Mouse (Mus musculus) left cerebral cortex, adult 2 months (tissue): ENCODE data around the gene Gpkow. TPM values are rescaled to one million over a fixed set of nuclear protein-coding genes. Genes with fewer than 3 reads are reported as not detected.
"Not testable (repeated sequence)": the region's sequence is repeated elsewhere in the genome, so short reads cannot be mapped to it uniquely, and the experiment has no call there.

Source experiments
- DNase-seq, 2 experiments: peaks; one replicate each; pipeline ENCODE4 v3.0.0; 2021 to 2022; ENCODE audit warnings: low spot score in 2 of 2, mixed read lengths in 1 of 2; ENCODE audit errors: extremely low spot score in 1 of 2
- H3K27ac ChIP-seq: fragments of 200-600 bp; 2 replicates; pipeline ENCODE4 v1.8.1; 2022
- H3K4me3 ChIP-seq: fragments of 200-600 bp; 2 replicates; pipeline ENCODE4 v1.8.1; 2022
- CTCF ChIP-seq: fragments of 200-600 bp; IDR thresholded peaks from 2 replicates; pipeline ENCODE4 v1.8.1; 2022; ENCODE audit warnings: antibody characterized with exemption, mild to moderate bottlenecking, moderate library complexity
- intact Hi-C: fragments of 180-260 bp; cut with DNase I; formaldehyde crosslinking; loops from one replicate; pipeline ENCODE4 v1.15.1; 2025
- total RNA-seq, 2 experiments: library from RNA; stranded (reverse); gene quantifications; 2 replicates each; pipeline ENCODE4 v1.2.3; 2021

Gpkow gene
- total RNA-seq, 2 experiments from 2014 or later, result 32.9 to 34.5 TPM

- H3K4me3 ChIP-seq, result no peak overlapping the region
- peak; percentile 49 for TF ChIP-seq CTCF
- no peak overlapping the region for H3K27ac ChIP-seq
- no peak for DNase-seq
- intact Hi-C loops, result loop anchor here (5.0 kb wide), 1 partner anchor 271 kb away; no protein-coding TSS in a partner anchor
These were observed 4.1 kb upstream of the Gpkow start for GRCm38 (mm10) chrX:7692862-7693261.

DNA sequence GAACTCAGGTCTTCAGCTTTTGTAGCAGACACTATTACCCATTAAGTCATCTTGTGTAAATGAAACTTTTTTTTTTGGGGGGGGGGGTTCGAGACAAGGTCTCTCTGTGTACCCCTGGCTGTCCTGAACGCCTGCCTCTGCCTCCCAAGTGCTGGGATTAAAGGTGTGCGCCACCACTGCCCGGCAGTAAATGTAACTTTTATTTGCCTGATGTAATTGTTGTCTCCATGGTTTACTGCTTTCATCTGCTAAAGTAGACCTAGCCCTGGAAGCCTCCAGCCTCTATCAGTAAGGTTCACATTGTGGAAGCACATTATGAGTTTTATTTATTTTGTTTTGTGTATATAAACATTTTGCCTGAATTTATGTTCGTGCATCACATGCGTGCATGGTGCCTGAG, 411 bp upstream of the Gpkow start:
- no peak for TF ChIP-seq CTCF
- intact Hi-C loops, result no loop called here
- H3K4me3 ChIP-seq, result peak overlapping the region; percentile 62
- no peak for DNase-seq
- peak overlapping the region; percentile 54; the same call in 1 of the 2 replicates for H3K27ac ChIP-seq

DNA sequence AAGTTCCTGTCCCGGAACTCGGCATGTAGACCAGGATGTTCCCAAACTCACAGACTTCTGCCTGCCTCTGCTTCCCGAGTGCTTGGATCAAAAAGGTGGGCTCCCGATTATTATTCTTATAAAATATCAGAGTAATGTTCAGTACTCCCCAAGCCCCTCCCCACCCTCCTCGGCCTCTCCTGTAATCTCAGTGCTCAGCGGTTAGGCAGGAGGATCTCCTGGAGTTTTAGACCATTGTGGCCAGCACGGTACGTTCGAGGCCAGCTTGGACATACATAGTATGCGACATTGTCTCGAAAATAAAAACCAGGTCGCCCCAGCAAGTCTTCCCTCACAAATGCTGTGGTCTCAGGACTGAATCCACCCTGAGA, 16.8 kb downstream of the Gpkow start:
- Histone ChIP-seq H3K27ac (peak overlapping the region; percentile 53; the same call in 1 of the 2 replicates), H3K4me3 (peak overlapping the region; percentile 40)
- DNase-seq, intact Hi-C loops: not testable (repeated sequence)

DNA sequence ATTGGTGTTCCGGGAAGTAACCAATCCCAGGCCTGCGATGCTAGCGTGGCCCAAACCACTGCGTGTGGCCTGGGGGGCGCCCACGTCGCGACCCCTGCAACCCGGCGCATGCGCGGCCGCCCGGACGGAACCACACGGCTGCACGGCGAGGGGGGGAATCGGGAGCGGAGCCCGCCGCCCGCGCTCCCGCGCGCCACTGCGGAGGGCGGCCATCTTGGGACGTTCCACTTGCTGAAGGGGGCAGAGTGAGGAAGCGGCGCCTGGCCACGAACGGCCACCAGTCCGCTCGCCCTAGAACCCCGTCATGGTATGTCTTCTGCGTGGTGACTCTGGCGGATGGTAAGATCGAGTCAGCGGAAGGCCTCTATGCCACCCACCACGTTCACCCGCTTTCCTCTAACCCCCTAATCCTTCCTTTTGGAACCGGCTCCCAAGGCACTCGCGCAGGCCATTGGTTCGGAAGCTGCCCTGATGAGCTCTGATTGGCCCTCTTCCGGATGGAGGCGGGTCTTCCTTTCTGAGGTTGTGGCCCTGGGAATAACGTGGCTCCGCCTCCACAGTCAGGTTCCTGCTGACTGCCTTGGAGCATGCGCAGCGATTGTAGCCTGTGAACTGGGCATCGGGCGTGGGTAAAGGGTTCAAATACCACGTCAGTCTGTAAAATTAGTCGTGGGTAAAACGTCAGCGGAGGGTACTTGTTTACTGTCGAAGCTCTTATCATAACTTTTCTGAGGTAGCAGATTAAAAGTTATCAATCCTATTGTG, 17.4 kb downstream of the Gpkow start, which contains the start of gene Wdr45:
Gene Wdr45, plus strand, starts transcription at position 199 of the 765 bp plus-strand sequence.
- peak; percentile 85 to 89 for DNase-seq
- peak within 1 kb of the TSS; percentile 88 for H3K27ac ChIP-seq
- intact Hi-C loops, result not testable (repeated sequence)
- peak within 1 kb of the TSS; percentile 40 for H3K4me3 ChIP-seq

DNA sequence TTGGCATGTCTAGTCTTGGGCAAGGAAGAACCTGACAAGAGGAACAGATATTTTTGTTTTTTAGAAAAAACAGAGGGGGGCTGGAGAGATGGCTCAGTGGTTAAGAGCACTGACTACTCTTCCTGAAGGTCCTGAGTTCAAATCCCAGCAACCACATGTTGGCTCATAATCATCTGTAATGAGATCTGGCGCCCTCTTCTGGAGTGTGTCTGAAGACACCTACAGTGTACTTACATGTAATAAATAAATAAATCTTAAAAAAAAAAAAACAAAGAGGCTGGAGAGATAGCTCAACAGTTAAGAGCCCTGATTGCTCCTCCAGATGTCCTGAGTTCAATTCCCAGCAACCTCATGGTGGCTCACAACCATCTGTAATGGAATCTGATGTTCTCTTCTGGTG, 19.1 kb downstream of the Gpkow start:
- H3K4me3 ChIP-seq, H3K27ac ChIP-seq, DNase-seq, intact Hi-C loops: not testable (repeated sequence)
- peak; percentile 24 for TF ChIP-seq CTCF

DNA sequence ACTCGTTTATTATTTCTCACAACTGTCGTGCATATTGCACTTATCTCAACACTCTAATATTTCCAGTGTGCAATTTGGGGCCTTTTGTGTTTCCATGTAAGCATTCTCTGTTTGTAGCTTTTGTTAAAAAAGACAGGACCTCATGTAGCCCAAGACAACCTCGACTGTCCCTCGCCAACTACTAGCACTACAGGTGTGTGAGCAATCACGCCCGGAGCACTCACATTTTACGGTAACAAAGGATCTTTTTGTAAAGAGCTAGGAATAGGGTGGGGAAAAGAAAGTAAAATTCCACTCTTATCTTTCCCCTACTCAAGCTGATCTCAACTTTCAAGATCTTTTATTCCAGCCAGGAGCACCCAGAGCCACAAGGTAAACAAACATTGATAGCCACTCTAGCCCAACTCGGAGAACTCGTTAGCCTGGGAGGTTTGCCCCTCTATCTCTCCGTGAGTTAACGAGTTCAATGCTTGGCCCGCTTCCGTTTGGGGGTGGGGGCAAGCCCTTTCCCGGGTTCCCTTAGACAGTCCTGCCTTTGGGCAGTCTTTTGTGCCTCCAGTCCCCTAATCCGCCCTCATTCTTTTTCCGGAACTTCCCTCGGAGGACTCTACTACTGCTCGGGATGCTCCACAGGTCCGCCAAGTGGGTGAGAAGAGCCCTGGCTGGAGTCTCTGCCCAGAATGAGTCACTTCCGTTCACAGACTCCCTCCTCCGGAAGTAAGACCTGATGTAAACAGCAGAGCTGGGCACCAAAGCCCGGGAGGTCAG, 24.8 kb downstream of the Gpkow start, which contains the start of gene Gm45208:
Gene Gm45208, plus strand, starts transcription at position 732 of the 768 bp plus-strand sequence.
- TF ChIP-seq CTCF, result no peak
- Histone ChIP-seq H3K4me3 (peak within 1 kb of the TSS; percentile 58), H3K27ac (peak within 1 kb of the TSS; percentile 95)
- peak; percentile 43 to 55 for DNase-seq
- intact Hi-C loops, result no loop called here

GRCm38 (mm10) chrX:7722282-7722611, 25.3 kb downstream of the Gpkow start:
- intact Hi-C loops, result no loop called here
- H3K27ac ChIP-seq, result peak overlapping the region; percentile 95
- no peak for DNase-seq
- H3K4me3 ChIP-seq, result peak overlapping the region; percentile 58
- no peak for TF ChIP-seq CTCF

DNA sequence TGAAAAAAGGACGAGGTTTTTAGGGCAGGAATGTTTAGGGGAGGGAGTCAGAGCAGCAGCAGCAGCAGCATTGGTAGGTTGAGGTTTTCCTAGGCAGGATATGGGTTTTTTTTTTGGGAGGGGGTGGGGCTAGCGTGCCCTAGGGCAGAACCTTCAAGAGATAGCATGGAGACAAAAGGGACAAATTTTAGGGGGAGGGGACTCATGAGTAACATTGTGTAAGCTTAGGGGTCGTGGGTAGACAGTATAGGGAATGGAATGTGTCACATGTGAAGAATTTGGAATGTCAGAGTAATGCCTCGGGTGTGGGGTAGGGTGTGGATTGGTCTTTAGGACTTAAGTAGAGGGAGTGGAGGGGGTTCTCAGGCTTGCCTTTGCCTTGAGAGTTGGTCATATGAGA, 25.8 kb downstream of the Gpkow start:
- no peak for TF ChIP-seq CTCF
- Histone ChIP-seq H3K27ac (no peak overlapping the region), H3K4me3 (peak overlapping the region; percentile 58)
- intact Hi-C loops, result no loop called here
- DNase-seq, result no peak

DNA sequence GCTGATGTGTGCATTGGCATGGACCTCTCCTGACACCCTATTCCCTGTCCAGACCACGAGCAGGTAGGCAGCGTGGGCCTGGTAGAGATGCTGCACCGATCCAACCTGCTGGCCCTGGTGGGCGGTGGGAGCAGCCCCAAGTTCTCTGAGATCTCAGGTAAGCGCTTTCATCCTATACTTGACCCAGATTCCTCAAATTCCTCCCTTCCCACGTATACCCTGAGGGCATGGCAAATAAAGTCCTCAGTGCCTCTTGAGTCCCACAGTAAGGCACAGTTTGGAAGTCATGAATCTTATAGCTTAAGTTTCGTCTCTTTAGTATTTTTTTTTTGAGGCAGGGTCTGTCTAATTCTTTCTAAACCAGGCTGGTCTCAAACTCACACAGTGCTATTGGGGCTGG, 27.2 kb downstream of the Gpkow start:
- intact Hi-C loops, result no loop called here

GRCm38 (mm10) chrX:7725841-7726240, 28.9 kb downstream of the Gpkow start:
- no peak for DNase-seq
- no peak overlapping the region for H3K27ac ChIP-seq
- no peak for TF ChIP-seq CTCF
- intact Hi-C loops, result no loop called here
- H3K4me3 ChIP-seq, result no peak overlapping the region

More for the DNA sequence above, 27.2 kb downstream of the Gpkow start:
- DNase-seq, result no peak
- no peak overlapping the region for H3K27ac ChIP-seq
- no peak overlapping the region for H3K4me3 ChIP-seq
- no peak for TF ChIP-seq CTCF

- no peak for TF ChIP-seq CTCF
- Histone ChIP-seq H3K27ac (no peak overlapping the region), H3K4me3 (no peak overlapping the region)
- no peak for DNase-seq
- intact Hi-C loops, result no loop called here
These were observed 30.2 kb downstream of the Gpkow start for GRCm38 (mm10) chrX:7727176-7727575.

DNA sequence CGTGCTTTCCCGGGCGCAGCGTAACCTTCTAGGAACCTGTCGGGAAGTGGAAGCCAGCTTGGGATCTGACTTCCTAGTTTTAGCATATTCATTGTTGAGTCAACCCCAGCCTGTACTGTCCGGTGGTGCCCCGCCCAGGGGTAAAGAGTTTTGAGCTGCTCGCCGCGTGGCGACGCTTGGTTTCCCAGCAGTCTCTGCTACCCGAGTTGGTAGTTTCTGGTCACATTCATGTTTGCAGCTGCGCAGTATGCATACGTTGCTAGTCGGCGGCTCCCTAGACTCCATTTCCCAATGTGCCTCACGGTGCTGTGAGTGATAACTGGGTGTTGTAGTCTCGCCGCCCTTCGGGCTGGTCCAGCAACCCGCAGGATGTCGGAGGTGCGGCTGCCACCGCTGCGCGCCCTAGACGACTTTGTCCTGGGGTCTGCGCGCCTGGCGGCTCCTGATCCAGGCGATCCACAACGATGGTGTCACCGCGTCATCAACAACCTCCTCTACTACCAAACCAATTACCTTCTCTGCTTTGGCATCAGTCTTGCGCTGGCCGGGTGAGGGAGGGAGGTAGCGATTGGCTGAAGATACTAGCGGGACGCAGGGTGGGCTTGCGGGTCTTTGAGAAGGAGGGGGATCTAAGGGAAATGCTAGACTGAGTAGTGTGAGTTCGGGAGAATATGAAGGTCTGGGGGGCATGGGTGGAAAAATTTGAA, 31.4 kb downstream of the Gpkow start, which contains the start of gene Praf2:
Gene Praf2, plus strand, starts transcription at position 225 of the 707 bp plus-strand sequence.
- DNase-seq, result peak; percentile 76 to 81
- peak within 1 kb of the TSS; percentile 52 for H3K4me3 ChIP-seq
- intact Hi-C loops, result no loop called here
- H3K27ac ChIP-seq, result peak within 1 kb of the TSS; percentile 77
- no peak for TF ChIP-seq CTCF
